Mouse (Mus musculus) CH12.LX (cell line): ENCODE data around the gene Dnm3.

ENCODE experiments used
- CHD2 ChIP-seq: IDR thresholded peaks from 2 replicates; pipeline ENCODE4 v1.6.1; 2011; ENCODE audit warnings: low read length, improper control_type of control experiment
- CTCF ChIP-seq, 2 experiments: IDR thresholded peaks in 1 of 2; conservative IDR thresholded peaks in 1 of 2; 2 replicates each; pipeline ENCODE4 v1.5.1; 2011 to 2012; ENCODE audit warnings: low read depth in 2 of 2, low read length in 2 of 2, improper control_type of control experiment in 1 of 2, inconsistent platforms in 1 of 2, mild to moderate bottlenecking in 1 of 2, moderate library complexity in 1 of 2
- ETS1 ChIP-seq: conservative IDR thresholded peaks from 2 replicates; pipeline ENCODE4 v1.6.1; 2012; ENCODE audit warnings: low read depth, mild to moderate bottlenecking, inconsistent platforms, low read length, improper control_type of control experiment, moderate library complexity
- MYC ChIP-seq: IDR thresholded peaks from 2 replicates; pipeline ENCODE4 v1.6.1; 2011; ENCODE audit warnings: low read depth, mild to moderate bottlenecking, improper control_type of control experiment, low read length
- NRF1 ChIP-seq: IDR thresholded peaks from 2 replicates; pipeline ENCODE4 v1.6.1; 2014; ENCODE audit warnings: low read depth, mild to moderate bottlenecking, inconsistent platforms, low read length, improper control_type of control experiment, moderate library complexity
- POLR2A ChIP-seq: IDR thresholded peaks from 2 replicates; pipeline ENCODE4 v1.6.1; 2011; ENCODE audit warnings: low read depth, mild to moderate bottlenecking, improper control_type of control experiment, low read length
- RAD21 ChIP-seq: IDR thresholded peaks from 2 replicates; pipeline ENCODE4 v1.6.1; 2011; ENCODE audit warnings: low read depth, mild to moderate bottlenecking, low read length, improper control_type of control experiment, moderate library complexity
- RCOR1 ChIP-seq: conservative IDR thresholded peaks from 2 replicates; pipeline ENCODE4 v1.6.1; 2012; ENCODE audit warnings: low read depth, mild to moderate bottlenecking, inconsistent platforms, low read length, improper control_type of control experiment
- USF1 ChIP-seq: IDR thresholded peaks from 2 replicates; pipeline ENCODE4 v1.6.1; 2014; ENCODE audit warnings: low read depth, mild to moderate bottlenecking, inconsistent platforms, low read length, improper control_type of control experiment

GRCm38 (mm10) chr1:162051710-162052109 is 426.1 kb downstream of the Dnm3 start:
- no peak for TF ChIP-seq CHD2
- TF ChIP-seq RAD21 = no peak
- no peak for TF ChIP-seq POLR2A
- no peak for TF ChIP-seq CTCF (conservative IDR thresholded peaks at IDR 0.05 in 1 of 2, IDR thresholded peaks at IDR 0.05 in 1 of 2; ENCODE audit: low read depth in 2 of 2, low read length in 2 of 2)
- TF ChIP-seq RCOR1 = no peak
- no peak for TF ChIP-seq ETS1
- no peak for TF ChIP-seq NRF1
- no peak for TF ChIP-seq MYC
- no peak for TF ChIP-seq USF1
